Mouse (Mus musculus): Measurements from ENCODE around the gene Jakmip3. TPM values are rescaled to one million over a fixed set of nuclear protein-coding genes. Genes with fewer than 3 reads are reported as not detected.

Gene Jakmip3
- polyA plus RNA-seq (2012; rRNA removed), result 0.21 and 0.33 TPM in 2 replicates

DNA sequence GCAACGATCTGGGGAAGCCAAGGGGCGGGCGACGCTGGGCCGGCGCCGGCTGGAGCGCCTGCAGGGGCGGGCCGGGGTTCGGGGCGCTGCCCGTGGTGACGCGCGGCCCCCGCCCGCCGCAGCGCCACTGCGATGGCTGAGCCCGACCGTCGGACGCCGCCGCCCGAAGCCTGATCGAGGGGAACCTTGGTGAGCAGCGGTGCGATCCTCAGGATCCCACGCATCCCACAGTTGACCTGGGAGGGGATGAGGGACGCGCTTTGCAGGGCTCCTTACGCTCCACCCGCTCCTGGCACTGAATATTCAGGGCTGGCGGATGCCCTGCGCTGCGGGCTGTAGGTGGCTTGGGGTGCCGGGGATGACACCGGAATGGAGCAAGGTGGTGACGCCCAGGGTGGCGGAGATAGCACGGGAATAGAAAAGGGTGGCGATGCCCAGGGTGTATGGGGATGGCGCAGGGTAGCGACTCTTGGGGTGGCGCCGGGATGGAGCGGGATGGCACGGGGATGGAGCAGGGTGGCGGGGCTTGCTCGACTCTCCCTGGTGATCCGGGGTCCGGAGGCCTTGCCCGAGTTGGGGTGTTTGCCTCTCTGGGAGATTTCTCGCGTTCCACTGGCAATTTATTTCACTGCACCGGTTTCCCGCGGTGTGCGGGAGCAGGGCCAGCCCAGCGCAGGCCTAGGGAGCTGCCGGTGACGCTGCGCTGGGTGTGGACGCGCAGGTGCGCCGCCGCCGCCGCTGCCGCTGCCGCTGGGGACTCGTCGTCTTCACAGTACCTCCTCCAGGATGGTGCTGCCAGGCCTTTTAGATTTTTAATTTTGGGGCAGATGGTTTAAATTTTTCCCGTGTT lies at the start of gene Jakmip3:
Jakmip3 (plus strand) TSS at position 119 of the 850 bp plus-strand sequence.

DNA sequence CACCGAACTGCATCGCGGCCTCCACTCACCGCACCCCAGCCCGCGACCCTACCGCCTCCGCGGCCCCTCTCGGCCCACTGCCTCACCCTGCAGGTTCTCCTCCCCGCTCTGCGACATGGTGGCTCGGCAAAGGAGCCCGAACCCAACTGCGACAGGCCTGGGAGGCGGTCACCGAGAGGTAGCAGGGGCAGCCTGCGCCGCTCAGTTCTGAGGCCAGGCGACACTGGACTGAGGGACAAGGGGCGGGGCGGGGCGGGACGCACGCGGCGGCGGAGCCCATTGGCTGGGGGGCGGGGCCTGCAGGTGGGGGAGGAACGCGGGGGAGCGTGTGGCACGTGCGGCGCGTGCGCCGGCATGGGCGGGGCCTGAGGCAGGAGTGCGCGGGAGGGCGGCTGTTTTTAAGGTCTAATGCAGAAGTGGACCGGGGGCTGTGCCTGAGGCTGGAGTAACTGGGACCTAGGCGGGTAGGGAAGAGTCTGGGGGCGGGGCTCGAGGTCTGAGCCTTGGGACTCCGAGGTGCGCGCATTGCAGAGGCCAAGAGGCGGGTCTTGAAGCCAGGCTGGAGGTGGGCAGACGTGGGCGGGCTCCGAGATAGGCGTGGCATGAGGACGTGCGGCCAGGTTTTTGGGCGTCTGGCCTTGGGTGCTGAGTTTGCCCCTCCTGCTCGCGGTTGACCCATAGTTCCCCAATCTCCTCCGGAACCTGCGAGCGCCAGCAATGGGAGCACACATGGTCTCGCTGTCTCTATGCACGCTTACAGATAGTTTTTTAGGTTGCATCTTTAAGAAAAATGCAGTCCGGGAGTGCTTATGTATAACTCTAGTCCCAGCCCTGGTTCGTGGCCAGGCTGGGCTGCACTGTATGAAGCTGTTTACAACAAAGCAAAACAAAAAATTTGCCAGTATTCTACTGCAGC lies 31.0 kb upstream of the Jakmip3 start, which contains the start of gene Bnip3:
Bnip3 (minus strand) TSS at position 243 of the 916 bp plus-strand sequence.

DNA sequence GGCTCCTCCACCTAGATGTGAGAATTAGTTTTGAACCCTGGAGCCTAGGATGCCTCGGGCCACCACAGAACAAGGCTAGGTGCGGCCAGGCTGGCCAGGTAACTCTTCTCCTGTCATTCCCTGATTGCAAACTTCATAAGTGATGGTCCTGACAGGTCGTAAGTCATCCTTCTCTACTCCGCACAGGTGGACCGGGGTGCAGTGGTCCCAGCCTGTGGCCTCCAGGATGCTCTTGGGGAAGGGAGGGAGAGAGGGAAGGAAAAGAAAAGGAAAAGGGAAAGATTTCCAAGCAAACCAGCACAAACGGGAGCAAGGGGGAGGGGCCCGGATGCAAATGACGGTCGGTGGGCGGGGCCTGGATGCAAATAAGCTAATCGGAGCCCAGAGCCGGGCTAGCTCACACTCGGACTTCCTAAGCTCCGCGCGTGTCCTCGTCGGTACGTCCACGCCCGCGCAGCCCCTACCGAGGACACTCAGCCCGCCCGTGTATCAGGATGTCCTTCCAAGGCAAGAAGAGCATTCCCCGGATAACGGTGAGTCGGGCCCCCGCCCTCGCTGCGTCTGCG lies 145.2 kb downstream of the Jakmip3 start, which contains the start of gene Dpysl4:
Dpysl4 (plus strand) TSS at position 373 of the 566 bp plus-strand sequence.

Other genes starting within 250 kb of the Jakmip3 start
- 17.2 and 18.4 TPM in 2 replicates for gene Ppp2r2d, start 94.7 kb upstream of the Jakmip3 start, polyA plus RNA-seq (2012; rRNA removed)
- gene Mapk1ip1, start 94.5 kb upstream of the Jakmip3 start, polyA plus RNA-seq (2012; rRNA removed), result 32.2 and 37.9 TPM in 2 replicates
- 10.0 and 12.3 TPM in 2 replicates for gene Bnip3, start 31.2 kb upstream of the Jakmip3 start, polyA plus RNA-seq (2012; rRNA removed)
- 1.3 and 1.7 TPM in 2 replicates for gene Dpysl4, start 145.3 kb downstream of the Jakmip3 start, polyA plus RNA-seq (2012; rRNA removed)